Mouse (Mus musculus): Measurements from ENCODE around the gene Pds5a. TPM values are rescaled to one million over a fixed set of nuclear protein-coding genes. Genes with fewer than 3 reads are reported as not detected.
"Not testable (repeated sequence)": the region's sequence is repeated elsewhere in the genome, so short reads cannot be mapped to it uniquely, and the experiment has no call there.

Pds5a gene
- polyA plus RNA-seq, 1 experiment, result 53.7 TPM

DNA sequence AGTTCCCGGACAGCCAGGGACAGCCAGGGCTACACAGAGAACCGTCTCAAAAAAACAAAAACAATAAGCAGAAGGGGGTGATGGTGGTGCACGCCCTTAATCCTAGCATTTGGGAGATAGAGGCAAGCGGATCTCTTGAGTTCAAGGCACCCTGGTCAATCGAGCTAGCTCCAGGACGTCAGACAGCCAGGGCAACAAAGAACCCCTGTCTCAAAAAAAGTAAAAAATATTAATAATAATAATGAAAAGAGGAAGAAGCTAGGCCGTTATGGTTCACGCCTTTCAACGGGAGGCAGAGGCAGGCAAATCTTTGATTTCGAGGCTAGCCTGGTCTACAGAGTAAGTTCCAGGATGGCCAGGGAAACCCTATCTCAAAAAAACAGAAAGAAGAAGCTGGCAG, 1.1 kb upstream of the Pds5a start:
- Histone ChIP-seq H3K4me1 (ENCODE audit: control insufficient read depth, insufficient read depth, low read length) (peaks cover 4% of the 10 kb centered on the region), H3K4me3 (ENCODE audit: insufficient read depth, low read length) (no peak overlapping the region), H3K27ac (ENCODE audit: insufficient read depth, low read length) (no peak overlapping the region)
- TF ChIP-seq POLR2A (IDR thresholded peaks at IDR 0.05; ENCODE audit: extremely low read depth, insufficient read depth, low read length), result no peak
- TF ChIP-seq CTCF (IDR thresholded peaks at IDR 0.05; ENCODE audit: extremely low read depth, insufficient read depth, low read length), result no peak

DNA sequence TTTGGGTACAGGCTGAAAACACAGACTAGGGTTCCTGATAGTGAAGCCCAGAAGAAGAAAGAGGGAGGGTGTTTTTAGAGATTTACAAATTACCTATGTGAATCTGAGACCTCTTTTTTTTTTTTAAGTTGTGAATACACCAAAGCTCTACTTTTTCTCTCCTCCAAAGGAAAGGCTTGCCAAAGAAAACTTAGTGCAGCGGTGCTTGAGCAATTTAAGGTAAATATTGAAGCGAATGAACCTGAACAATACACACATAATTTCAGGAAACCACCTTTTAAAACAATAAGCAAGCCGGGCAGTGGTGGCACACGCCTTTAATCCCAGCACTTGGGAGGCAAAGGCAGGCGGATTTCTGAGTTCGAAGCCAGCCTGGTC, 675 bp upstream of the Pds5a start:
- TF ChIP-seq CTCF (IDR thresholded peaks at IDR 0.05; ENCODE audit: extremely low read depth, insufficient read depth, low read length), result no peak
- TF ChIP-seq POLR2A (IDR thresholded peaks at IDR 0.05; ENCODE audit: extremely low read depth, insufficient read depth, low read length), result no peak
- Histone ChIP-seq H3K4me1 (ENCODE audit: control insufficient read depth, insufficient read depth, low read length) (peaks cover 4% of the 10 kb centered on the region), H3K27ac (ENCODE audit: insufficient read depth, low read length) (no peak overlapping the region), H3K4me3 (ENCODE audit: insufficient read depth, low read length) (peak overlapping the region; percentile 89)

- peaks cover 4% of the 10 kb centered on the region for H3K4me1 ChIP-seq (ENCODE audit: control insufficient read depth, insufficient read depth, low read length)
- TF ChIP-seq CTCF (IDR thresholded peaks at IDR 0.05; ENCODE audit: extremely low read depth, insufficient read depth, low read length), result no peak
- no peak for TF ChIP-seq POLR2A (IDR thresholded peaks at IDR 0.05; ENCODE audit: extremely low read depth, insufficient read depth, low read length)
- peak overlapping the region; percentile 89 for H3K4me3 ChIP-seq (ENCODE audit: insufficient read depth, low read length)
- H3K27ac ChIP-seq (ENCODE audit: insufficient read depth, low read length), result peak overlapping the region; percentile 88; the same call in 1 of the 2 replicates
Observed at GRCm38 (mm10) chr5:65697486-65697835, 612 bp downstream of the Pds5a start.

DNA sequence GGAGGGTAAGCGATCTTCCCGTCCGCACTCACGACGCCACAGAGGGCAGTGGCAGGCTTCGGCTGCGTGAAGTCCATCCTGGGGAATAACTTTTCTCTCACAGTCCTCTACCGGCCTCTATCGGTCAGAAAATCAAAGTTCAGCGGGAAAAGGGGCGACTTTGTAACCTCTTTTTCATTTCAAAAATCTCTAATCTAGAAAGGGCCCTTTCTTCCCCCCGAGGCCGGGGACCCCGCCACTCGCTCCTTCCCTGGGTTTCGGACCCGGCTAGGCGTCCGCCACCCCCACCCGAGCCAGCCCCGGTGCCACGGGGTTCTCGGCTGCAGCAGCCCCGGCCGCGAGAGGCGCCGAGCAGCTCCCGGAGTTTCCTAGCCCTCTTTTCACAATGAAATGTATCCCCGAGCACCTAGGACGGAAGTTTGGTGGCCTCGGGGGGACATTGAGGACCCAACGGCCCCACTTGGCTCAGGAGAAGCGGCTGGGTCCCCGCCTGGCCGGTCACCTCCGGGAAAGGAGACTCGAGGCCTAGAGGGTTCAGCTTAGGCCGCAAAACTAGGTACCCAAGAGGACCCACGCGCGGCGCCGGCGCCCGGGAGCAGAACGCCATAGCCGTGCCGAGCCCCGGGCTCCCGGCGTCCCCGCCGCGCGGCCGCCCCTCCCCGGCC, 1.1 kb downstream of the Pds5a start:
- Histone ChIP-seq H3K4me3 (ENCODE audit: insufficient read depth, low read length) (peak overlapping the region; percentile 89), H3K27ac (ENCODE audit: insufficient read depth, low read length) (peak overlapping the region; percentile 63), H3K4me1 (ENCODE audit: control insufficient read depth, insufficient read depth, low read length) (peaks cover 4% of the 10 kb centered on the region)
- no peak for TF ChIP-seq POLR2A (IDR thresholded peaks at IDR 0.05; ENCODE audit: extremely low read depth, insufficient read depth, low read length)
- TF ChIP-seq CTCF (IDR thresholded peaks at IDR 0.05; ENCODE audit: extremely low read depth, insufficient read depth, low read length), result peak; percentile 61

DNA sequence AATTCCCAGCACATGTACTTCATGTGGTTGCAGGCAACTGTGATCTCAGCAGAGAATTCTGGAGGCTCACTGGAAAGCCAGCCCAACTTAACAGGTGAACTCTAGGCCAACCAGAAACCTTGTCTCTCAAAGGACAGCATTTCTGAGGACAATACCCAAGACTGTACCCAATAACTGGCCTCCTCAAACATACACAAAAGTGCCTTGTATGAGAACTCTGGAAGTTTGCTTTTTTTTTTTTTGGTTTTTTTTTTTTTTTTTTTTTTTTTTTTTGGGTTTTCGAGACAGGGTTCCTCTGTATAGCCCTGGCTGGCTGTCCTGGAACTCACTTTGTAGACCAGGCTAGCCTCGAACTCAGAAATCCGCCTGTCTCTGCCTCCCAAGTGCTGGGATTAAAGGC, 4.0 kb downstream of the Pds5a start:
- H3K4me1 ChIP-seq (ENCODE audit: control insufficient read depth, insufficient read depth, low read length); H3K27ac ChIP-seq (ENCODE audit: insufficient read depth, low read length); H3K4me3 ChIP-seq (ENCODE audit: insufficient read depth, low read length): not testable (repeated sequence)

GRCm38 (mm10) chr5:65693018-65693417, 5.1 kb downstream of the Pds5a start:
- Histone ChIP-seq H3K4me3 (ENCODE audit: insufficient read depth, low read length) (no peak overlapping the region), H3K27ac (ENCODE audit: insufficient read depth, low read length) (no peak overlapping the region), H3K4me1 (ENCODE audit: control insufficient read depth, insufficient read depth, low read length) (peaks cover 4% of the 10 kb centered on the region)
- no peak for TF ChIP-seq POLR2A (IDR thresholded peaks at IDR 0.05; ENCODE audit: extremely low read depth, insufficient read depth, low read length)
- TF ChIP-seq CTCF (IDR thresholded peaks at IDR 0.05; ENCODE audit: extremely low read depth, insufficient read depth, low read length), result no peak

- Histone ChIP-seq H3K4me3 (ENCODE audit: insufficient read depth, low read length) (no peak overlapping the region), H3K4me1 (ENCODE audit: control insufficient read depth, insufficient read depth, low read length) (no peaks in the 10 kb centered on the region; the same call in 1 of the 2 replicates), H3K27ac (ENCODE audit: insufficient read depth, low read length) (no peak overlapping the region)
- TF ChIP-seq POLR2A (IDR thresholded peaks at IDR 0.05; ENCODE audit: extremely low read depth, insufficient read depth, low read length) (no peak), CTCF (IDR thresholded peaks at IDR 0.05; ENCODE audit: extremely low read depth, insufficient read depth, low read length) (no peak)
Observed at GRCm38 (mm10) chr5:65688806-65689205, 9.3 kb downstream of the Pds5a start.

- Histone ChIP-seq H3K4me1 (ENCODE audit: control insufficient read depth, insufficient read depth, low read length) (no peaks in the 10 kb centered on the region; the same call in 1 of the 2 replicates), H3K27ac (ENCODE audit: insufficient read depth, low read length) (no peak overlapping the region), H3K4me3 (ENCODE audit: insufficient read depth, low read length) (no peak overlapping the region)
- TF ChIP-seq POLR2A (IDR thresholded peaks at IDR 0.05; ENCODE audit: extremely low read depth, insufficient read depth, low read length) (no peak), CTCF (IDR thresholded peaks at IDR 0.05; ENCODE audit: extremely low read depth, insufficient read depth, low read length) (no peak)
Observed at GRCm38 (mm10) chr5:65686806-65687205, 11.3 kb downstream of the Pds5a start.

GRCm38 (mm10) chr5:65678826-65679225, 19.2 kb downstream of the Pds5a start:
- Histone ChIP-seq H3K27ac (ENCODE audit: insufficient read depth, low read length) (no peak overlapping the region), H3K4me1 (ENCODE audit: control insufficient read depth, insufficient read depth, low read length) (no peaks in the 10 kb centered on the region; the same call in 1 of the 2 replicates), H3K4me3 (ENCODE audit: insufficient read depth, low read length) (no peak overlapping the region)
- TF ChIP-seq POLR2A (IDR thresholded peaks at IDR 0.05; ENCODE audit: extremely low read depth, insufficient read depth, low read length) (no peak), CTCF (IDR thresholded peaks at IDR 0.05; ENCODE audit: extremely low read depth, insufficient read depth, low read length) (no peak)

GRCm38 (mm10) chr5:65672162-65672561, 25.9 kb downstream of the Pds5a start:
- Histone ChIP-seq H3K4me3 (ENCODE audit: insufficient read depth, low read length) (no peak overlapping the region), H3K4me1 (ENCODE audit: control insufficient read depth, insufficient read depth, low read length) (no peaks in the 10 kb centered on the region), H3K27ac (ENCODE audit: insufficient read depth, low read length) (no peak overlapping the region)
- TF ChIP-seq POLR2A (IDR thresholded peaks at IDR 0.05; ENCODE audit: extremely low read depth, insufficient read depth, low read length) (no peak), CTCF (IDR thresholded peaks at IDR 0.05; ENCODE audit: extremely low read depth, insufficient read depth, low read length) (no peak)
